Mouse (Mus musculus) embryonic fibroblast, embryonic 13.5 days (primary cell): ENCODE measurements around the gene Ros1.

Experiments
- CTCF ChIP-seq: IDR thresholded peaks from 2 replicates; pipeline ENCODE4 v1.5.1; 2011; ENCODE audit warnings: mild to moderate bottlenecking, control low read depth, low read length, moderate library complexity, borderline replicate concordance; ENCODE audit not compliant: insufficient read depth
- POLR2A ChIP-seq: IDR thresholded peaks from 2 replicates; pipeline ENCODE4 v1.6.1; 2011; ENCODE audit warnings: low read depth, mild to moderate bottlenecking, control low read depth, low read length, moderate library complexity

DNA sequence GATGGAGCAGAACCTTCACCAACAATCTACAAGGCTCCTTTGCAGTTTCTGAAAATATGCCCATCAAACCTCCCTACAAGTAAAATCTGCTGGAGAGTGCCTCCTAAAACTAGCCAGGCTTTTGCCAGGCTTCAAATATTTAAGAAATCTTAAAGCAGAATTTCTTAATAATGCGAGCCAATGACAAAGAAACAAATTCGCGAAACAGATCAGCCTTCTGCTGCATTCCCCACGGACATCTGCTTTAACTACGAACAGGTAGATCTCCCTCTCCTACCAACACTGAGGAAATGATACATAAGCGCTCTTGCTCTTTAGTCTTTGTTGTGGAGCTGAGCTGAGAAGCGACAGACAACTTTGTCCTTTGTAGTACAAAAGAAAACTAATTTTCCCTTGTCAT is 169.2 kb downstream of the Ros1 start:
- TF ChIP-seq POLR2A (no peak), CTCF (no peak)
